Mouse (Mus musculus): ENCODE measurements around the gene Abca17. TPM values are rescaled to one million over a fixed set of nuclear protein-coding genes. Genes with fewer than 3 reads are reported as not detected.

Abca17 gene
- polyA plus RNA-seq, 1 experiment from 2014 or later = not detected

DNA sequence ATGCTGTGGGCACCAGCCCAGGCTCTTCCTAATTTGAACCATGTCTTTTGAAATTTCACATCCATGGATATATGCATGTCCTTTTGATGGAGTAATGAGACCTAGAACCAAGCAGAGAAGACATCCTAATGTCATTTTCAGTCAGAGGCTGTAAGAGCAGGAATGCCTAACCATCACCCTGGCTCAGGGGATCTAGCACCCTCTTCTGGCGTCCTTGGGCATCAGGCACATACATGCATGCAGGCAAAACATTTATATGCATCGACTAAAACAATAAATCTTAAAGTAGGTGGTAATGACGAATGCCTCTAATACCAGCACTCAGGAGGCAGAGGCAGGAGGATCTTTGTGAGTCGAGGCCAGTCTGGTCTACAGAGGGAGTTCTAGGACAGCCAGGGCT, 43.4 kb downstream of the Abca17 start:
- 45% methylated on average over 4 of the region's 4 CpGs for WGBS
- H3K9me3 ChIP-seq (ENCODE audit: control insufficient read depth, low read length) = no peaks in the 10 kb centered on the region
- H3K27ac ChIP-seq (ENCODE audit: low read length) = no peak overlapping the region
- no peaks in the 10 kb centered on the region for H3K36me3 ChIP-seq (ENCODE audit: control insufficient read depth, insufficient read depth, low read length)
- no peak overlapping the region for H3K9ac ChIP-seq (ENCODE audit: low read depth, low read length)
- H3K27me3 ChIP-seq (replicated peaks; ENCODE audit: control insufficient read depth, insufficient read depth, low read length) = no peaks in the 10 kb centered on the region
- no peaks in the 10 kb centered on the region for H3K4me1 ChIP-seq (ENCODE audit: control insufficient read depth, insufficient read depth, low read length)
- no peak for ATAC-seq
- no peak overlapping the region for H3K4me2 ChIP-seq (ENCODE audit: low read depth, low read length)
- H3K4me3 ChIP-seq (ENCODE audit: low read length) = no peak overlapping the region

DNA sequence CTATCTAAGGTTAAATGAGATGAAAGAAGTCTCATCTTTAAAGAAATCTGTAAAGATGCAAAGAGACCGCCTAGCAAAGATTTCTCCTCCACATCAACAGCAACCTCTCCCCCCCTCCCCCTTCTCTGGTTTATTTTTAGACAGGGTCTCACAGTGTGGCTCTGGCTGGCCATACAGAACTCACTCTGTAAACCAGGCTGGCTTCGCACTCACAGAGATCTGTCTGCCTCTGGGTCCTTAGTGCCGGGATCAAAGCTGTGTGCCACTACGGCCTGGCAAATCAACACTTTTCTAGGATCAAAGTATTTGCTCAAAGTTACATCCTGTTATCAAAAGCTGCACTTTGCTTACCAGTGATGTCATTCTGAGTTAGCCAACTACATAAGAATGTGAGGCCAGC, 50.2 kb downstream of the Abca17 start:
- Histone ChIP-seq H3K36me3 (ENCODE audit: control insufficient read depth, insufficient read depth, low read length) (no peaks in the 10 kb centered on the region), H3K9ac (ENCODE audit: low read depth, low read length) (no peak overlapping the region), H3K27me3 (replicated peaks; ENCODE audit: control insufficient read depth, insufficient read depth, low read length) (no peaks in the 10 kb centered on the region), H3K9me3 (ENCODE audit: control insufficient read depth, low read length) (no peaks in the 10 kb centered on the region), H3K27ac (ENCODE audit: low read length) (no peak overlapping the region), H3K4me2 (ENCODE audit: low read depth, low read length) (no peak overlapping the region), H3K4me3 (ENCODE audit: low read length) (no peak overlapping the region), H3K4me1 (ENCODE audit: control insufficient read depth, insufficient read depth, low read length) (no peaks in the 10 kb centered on the region)
- 74% methylated on average over 4 of the region's 4 CpGs for WGBS
- ATAC-seq = no peak

DNA sequence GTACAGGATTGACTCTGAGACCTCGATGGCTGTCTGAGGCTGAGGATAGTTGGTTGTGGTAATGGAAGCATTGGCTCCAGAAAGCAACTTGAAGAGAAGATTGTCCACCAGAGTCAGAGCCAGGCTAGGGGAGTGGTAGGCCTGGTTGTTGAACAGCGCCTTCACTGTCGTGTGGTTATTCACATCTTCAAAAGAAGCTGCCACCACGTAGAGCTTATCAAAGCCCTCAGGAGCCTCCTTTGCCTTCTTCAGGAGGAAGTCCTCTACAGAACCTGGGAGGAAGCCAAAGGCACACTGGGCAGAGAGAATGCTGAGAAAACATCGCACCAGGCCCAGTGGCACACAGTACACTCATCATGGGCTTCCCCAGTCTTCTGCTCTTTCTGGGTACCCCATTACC, 61.5 kb downstream of the Abca17 start:
- H3K9me3 ChIP-seq (ENCODE audit: control insufficient read depth, low read length) = no peaks in the 10 kb centered on the region
- WGBS = 80% methylated on average over 5 of the region's 5 CpGs
- no peaks in the 10 kb centered on the region for H3K36me3 ChIP-seq (ENCODE audit: control insufficient read depth, insufficient read depth, low read length)
- no peak overlapping the region for H3K4me3 ChIP-seq (ENCODE audit: low read length)
- no peak for ATAC-seq
- H3K27me3 ChIP-seq (replicated peaks; ENCODE audit: control insufficient read depth, insufficient read depth, low read length) = no peaks in the 10 kb centered on the region
- no peaks in the 10 kb centered on the region for H3K4me1 ChIP-seq (ENCODE audit: control insufficient read depth, insufficient read depth, low read length)
- no peak overlapping the region for H3K9ac ChIP-seq (ENCODE audit: low read depth, low read length)
- H3K27ac ChIP-seq (ENCODE audit: low read length) = no peak overlapping the region
- H3K4me2 ChIP-seq (ENCODE audit: low read depth, low read length) = no peak overlapping the region

DNA sequence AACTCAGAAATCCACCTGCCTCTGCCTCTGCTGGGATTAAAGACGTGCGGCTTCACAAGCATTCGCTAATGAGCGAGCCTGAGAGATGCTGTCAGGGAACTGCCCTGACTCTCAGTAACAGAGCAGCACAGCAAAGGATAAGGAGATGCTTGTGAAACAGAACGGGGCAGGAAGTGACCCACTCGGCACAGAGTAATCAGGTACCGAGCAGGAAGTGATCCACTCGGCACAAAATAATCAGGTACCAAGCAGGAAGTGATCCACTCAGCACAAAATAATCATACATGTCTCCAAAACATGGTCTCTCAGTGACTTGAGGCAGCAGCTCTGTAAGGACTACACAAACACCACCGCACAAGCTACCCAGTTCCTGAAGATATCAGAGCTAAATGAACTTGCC, 62.4 kb downstream of the Abca17 start:
- Histone ChIP-seq H3K36me3 (ENCODE audit: control insufficient read depth, insufficient read depth, low read length) (no peaks in the 10 kb centered on the region), H3K4me1 (ENCODE audit: control insufficient read depth, insufficient read depth, low read length) (no peaks in the 10 kb centered on the region), H3K27me3 (replicated peaks; ENCODE audit: control insufficient read depth, insufficient read depth, low read length) (no peaks in the 10 kb centered on the region), H3K4me2 (ENCODE audit: low read depth, low read length) (no peak overlapping the region), H3K9ac (ENCODE audit: low read depth, low read length) (no peak overlapping the region), H3K27ac (ENCODE audit: low read length) (no peak overlapping the region), H3K4me3 (ENCODE audit: low read length) (no peak overlapping the region), H3K9me3 (ENCODE audit: control insufficient read depth, low read length) (no peaks in the 10 kb centered on the region)
- no peak for ATAC-seq
- WGBS = 76% methylated on average over 9 of the region's 9 CpGs

DNA sequence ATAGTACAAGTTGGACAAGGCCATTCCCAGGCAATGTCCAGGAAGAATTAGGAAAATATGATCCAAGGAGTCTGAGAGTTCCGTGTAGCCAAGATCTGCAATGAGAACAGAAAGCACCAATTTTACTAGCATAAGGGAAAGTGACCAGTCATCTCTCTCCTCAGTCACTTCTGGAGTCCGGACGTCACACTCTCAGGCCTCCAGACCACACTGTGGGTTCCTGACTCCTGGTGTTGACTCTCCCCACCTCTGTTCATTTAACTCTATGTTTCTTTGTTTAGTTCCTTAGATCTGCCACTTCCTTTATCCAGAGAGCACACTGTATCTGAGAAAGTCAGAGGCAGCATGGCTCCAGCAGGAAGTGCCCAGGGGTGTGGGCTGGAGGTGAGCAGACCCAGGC, 65.2 kb downstream of the Abca17 start:
- H3K4me3 ChIP-seq (ENCODE audit: low read length) = no peak overlapping the region
- no peaks in the 10 kb centered on the region for H3K4me1 ChIP-seq (ENCODE audit: control insufficient read depth, insufficient read depth, low read length)
- H3K27me3 ChIP-seq (replicated peaks; ENCODE audit: control insufficient read depth, insufficient read depth, low read length) = no peaks in the 10 kb centered on the region
- no peak overlapping the region for H3K27ac ChIP-seq (ENCODE audit: low read length)
- H3K9ac ChIP-seq (ENCODE audit: low read depth, low read length) = no peak overlapping the region
- WGBS = 60% methylated on average over 3 of the region's 3 CpGs
- H3K9me3 ChIP-seq (ENCODE audit: control insufficient read depth, low read length) = no peaks in the 10 kb centered on the region
- H3K4me2 ChIP-seq (ENCODE audit: low read depth, low read length) = no peak overlapping the region
- no peaks in the 10 kb centered on the region for H3K36me3 ChIP-seq (ENCODE audit: control insufficient read depth, insufficient read depth, low read length)
- ATAC-seq = no peak

DNA sequence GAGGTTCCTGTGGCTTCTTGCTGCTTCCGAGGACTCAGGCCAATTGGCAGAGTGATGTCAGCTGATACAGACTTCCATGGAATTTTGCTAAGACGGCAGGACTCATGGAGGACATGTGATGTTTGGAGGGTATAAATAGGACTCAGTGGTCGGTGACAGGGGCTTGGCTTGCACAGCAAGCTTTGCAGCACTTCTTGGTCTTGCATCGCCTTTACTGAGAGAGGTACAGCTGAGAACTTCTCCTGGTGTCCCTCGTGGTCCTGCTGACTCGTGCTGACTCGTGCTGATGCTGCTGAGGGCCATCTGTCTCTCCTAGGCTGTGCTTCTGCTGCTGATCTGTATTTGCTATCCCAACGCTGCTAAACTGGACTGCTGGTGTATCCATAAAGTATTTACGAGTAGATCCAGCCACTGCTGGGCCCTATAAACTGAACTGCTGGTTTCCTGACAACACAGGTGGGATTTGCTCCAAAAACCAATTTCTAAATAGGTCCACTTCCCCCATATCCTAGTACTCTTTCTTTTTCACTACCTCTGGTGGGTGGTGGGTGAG, 67.5 kb downstream of the Abca17 start:
- Histone ChIP-seq H3K4me3 (ENCODE audit: low read length) (no peak overlapping the region), H3K9me3 (ENCODE audit: control insufficient read depth, low read length) (no peaks in the 10 kb centered on the region), H3K4me2 (ENCODE audit: low read depth, low read length) (no peak overlapping the region), H3K27ac (ENCODE audit: low read length) (no peak overlapping the region), H3K27me3 (replicated peaks; ENCODE audit: control insufficient read depth, insufficient read depth, low read length) (no peaks in the 10 kb centered on the region), H3K4me1 (ENCODE audit: control insufficient read depth, insufficient read depth, low read length) (no peaks in the 10 kb centered on the region), H3K36me3 (ENCODE audit: control insufficient read depth, insufficient read depth, low read length) (no peaks in the 10 kb centered on the region), H3K9ac (ENCODE audit: low read depth, low read length) (no peak overlapping the region)
- no peak for ATAC-seq
- 60% methylated on average over 9 of the region's 9 CpGs for WGBS

DNA sequence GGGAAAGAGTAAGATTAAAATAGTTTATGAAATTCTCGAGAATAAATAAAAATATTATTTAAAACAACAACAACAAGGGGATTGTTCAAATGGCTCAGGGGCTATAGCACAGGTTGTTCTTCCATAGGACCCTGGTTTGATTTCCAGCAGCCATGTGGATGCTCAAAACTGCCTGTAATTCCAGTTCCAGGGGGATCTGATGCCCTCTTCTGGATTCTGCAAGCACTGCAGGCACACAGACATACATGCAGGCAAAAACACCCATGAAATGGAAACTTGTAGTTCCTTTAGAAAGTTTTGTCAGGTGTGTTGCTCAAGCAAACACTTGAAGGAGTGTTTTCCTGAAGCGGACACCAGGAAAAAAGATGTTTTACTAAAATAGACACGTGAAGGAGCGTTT, 68.2 kb downstream of the Abca17 start:
- Histone ChIP-seq H3K27ac (ENCODE audit: low read length) (no peak overlapping the region), H3K36me3 (ENCODE audit: control insufficient read depth, insufficient read depth, low read length) (no peaks in the 10 kb centered on the region), H3K4me3 (ENCODE audit: low read length) (no peak overlapping the region), H3K4me2 (ENCODE audit: low read depth, low read length) (no peak overlapping the region), H3K9ac (ENCODE audit: low read depth, low read length) (no peak overlapping the region), H3K27me3 (replicated peaks; ENCODE audit: control insufficient read depth, insufficient read depth, low read length) (no peaks in the 10 kb centered on the region), H3K4me1 (ENCODE audit: control insufficient read depth, insufficient read depth, low read length) (no peaks in the 10 kb centered on the region), H3K9me3 (ENCODE audit: control insufficient read depth, low read length) (0 out of 2 replicates have a peak, but pooled peaks cover 3% of the 10 kb centered on the region)
- 71% methylated on average over 4 of the region's 4 CpGs for WGBS
- no peak for ATAC-seq

DNA sequence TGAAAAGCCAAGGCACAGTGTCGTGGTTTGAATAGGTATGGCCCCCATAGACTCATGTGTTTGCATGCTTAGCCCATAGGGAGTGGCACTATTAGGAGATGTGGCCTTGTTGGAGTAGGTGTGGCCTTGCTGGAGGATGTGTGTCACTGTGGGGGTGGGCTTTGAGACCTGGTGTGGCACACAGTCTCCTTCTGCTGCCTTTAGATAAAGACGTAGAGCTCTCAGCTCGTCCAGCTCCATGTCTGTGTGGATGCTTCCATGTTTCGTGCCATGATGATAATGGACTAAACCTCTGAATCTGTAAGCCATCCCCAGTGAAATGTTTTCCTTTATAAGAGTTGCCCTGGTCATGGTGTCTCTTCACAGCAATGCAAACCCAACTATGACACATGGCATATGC, 71.0 kb downstream of the Abca17 start:
- WGBS = 82% methylated on average over 4 of the region's 4 CpGs
- Histone ChIP-seq H3K36me3 (ENCODE audit: control insufficient read depth, insufficient read depth, low read length) (no peaks in the 10 kb centered on the region), H3K27ac (ENCODE audit: low read length) (no peak overlapping the region), H3K4me3 (ENCODE audit: low read length) (no peak overlapping the region), H3K9me3 (ENCODE audit: control insufficient read depth, low read length) (0 out of 2 replicates have a peak, but pooled peaks cover 3% of the 10 kb centered on the region), H3K4me1 (ENCODE audit: control insufficient read depth, insufficient read depth, low read length) (no peaks in the 10 kb centered on the region), H3K27me3 (replicated peaks; ENCODE audit: control insufficient read depth, insufficient read depth, low read length) (no peaks in the 10 kb centered on the region), H3K4me2 (ENCODE audit: low read depth, low read length) (no peak overlapping the region), H3K9ac (ENCODE audit: low read depth, low read length) (no peak overlapping the region)
- ATAC-seq = no peak

DNA sequence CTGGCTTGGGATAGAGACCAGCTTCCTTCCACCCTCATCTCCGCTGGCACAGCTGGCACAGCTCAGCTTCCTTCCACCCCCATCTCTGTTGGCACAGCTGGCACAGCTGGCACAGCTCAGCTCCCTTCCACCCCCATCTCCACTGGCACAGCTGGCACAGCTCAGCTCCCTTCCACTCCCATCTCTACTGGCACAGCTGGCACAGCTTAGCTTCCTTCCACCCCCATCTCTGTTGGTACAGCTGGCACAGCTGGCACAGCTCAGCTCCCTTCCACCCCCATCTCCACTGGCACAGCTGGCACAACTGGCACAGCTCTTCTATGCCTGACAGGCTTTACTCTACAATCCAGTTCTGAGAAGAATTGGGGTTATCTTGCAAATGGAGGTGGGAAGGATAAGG, 83.7 kb downstream of the Abca17 start:
- H3K27me3 ChIP-seq (replicated peaks; ENCODE audit: control insufficient read depth, insufficient read depth, low read length) = no peaks in the 10 kb centered on the region
- 89% methylated on average over 1 of the region's 1 CpGs for WGBS
- H3K9ac ChIP-seq (ENCODE audit: low read depth, low read length) = no peak overlapping the region
- ATAC-seq = no peak
- no peak overlapping the region for H3K27ac ChIP-seq (ENCODE audit: low read length)
- H3K4me2 ChIP-seq (ENCODE audit: low read depth, low read length) = no peak overlapping the region
- no peak overlapping the region for H3K4me3 ChIP-seq (ENCODE audit: low read length)
- H3K36me3 ChIP-seq (ENCODE audit: control insufficient read depth, insufficient read depth, low read length) = no peaks in the 10 kb centered on the region
- no peaks in the 10 kb centered on the region for H3K4me1 ChIP-seq (ENCODE audit: control insufficient read depth, insufficient read depth, low read length)
- H3K9me3 ChIP-seq (ENCODE audit: control insufficient read depth, low read length) = no peaks in the 10 kb centered on the region

DNA sequence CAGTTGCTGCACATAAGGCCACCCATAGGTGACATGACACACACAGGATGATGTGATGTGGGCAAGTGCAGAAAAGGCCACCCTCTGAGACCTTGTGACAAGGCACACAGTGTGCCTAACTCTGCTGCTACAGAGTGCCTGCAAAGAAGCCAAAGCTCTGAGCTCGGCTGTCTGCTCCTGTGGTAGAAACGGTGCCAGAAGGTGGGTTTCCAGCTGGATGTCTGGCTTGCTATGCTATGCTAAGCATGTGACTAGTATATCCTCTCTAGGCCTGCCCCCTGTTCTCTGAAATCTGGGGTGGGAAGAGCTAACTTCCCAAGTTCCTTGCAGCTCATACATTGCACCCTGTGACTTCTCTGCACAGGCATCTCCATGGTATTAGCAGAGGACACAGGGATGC, 86.1 kb downstream of the Abca17 start:
- Histone ChIP-seq H3K4me1 (ENCODE audit: control insufficient read depth, insufficient read depth, low read length) (no peaks in the 10 kb centered on the region), H3K4me3 (ENCODE audit: low read length) (no peak overlapping the region)

More for the DNA sequence above, 86.1 kb downstream of the Abca17 start:
- H3K27ac ChIP-seq (ENCODE audit: low read length) = no peak overlapping the region
- no peak for ATAC-seq
- H3K9me3 ChIP-seq (ENCODE audit: control insufficient read depth, low read length) = no peaks in the 10 kb centered on the region
- no peak overlapping the region for H3K9ac ChIP-seq (ENCODE audit: low read depth, low read length)
- no peaks in the 10 kb centered on the region for H3K36me3 ChIP-seq (ENCODE audit: control insufficient read depth, insufficient read depth, low read length)
- no peak overlapping the region for H3K4me2 ChIP-seq (ENCODE audit: low read depth, low read length)
- 70% methylated on average over 2 of the region's 2 CpGs for WGBS
- no peaks in the 10 kb centered on the region for H3K27me3 ChIP-seq (replicated peaks; ENCODE audit: control insufficient read depth, insufficient read depth, low read length)

Measured in intestine, embryonic 16.5 days (tissue).